Mouse (Mus musculus): ENCODE results near the gene Dscaml1.

The Dscaml1 gene

GRCm38 (mm10) chr9:45610336-45611060 is 184.1 kb downstream of the Dscaml1 start:
- no peak for ATAC-seq (ENCODE audit: insufficient number of reproducible peaks, low FRiP score, low TSS enrichment)

GRCm38 (mm10) chr9:45614616-45615015 is 188.2 kb downstream of the Dscaml1 start:
- ATAC-seq (ENCODE audit: insufficient number of reproducible peaks, low FRiP score, low TSS enrichment): no peak

DNA sequence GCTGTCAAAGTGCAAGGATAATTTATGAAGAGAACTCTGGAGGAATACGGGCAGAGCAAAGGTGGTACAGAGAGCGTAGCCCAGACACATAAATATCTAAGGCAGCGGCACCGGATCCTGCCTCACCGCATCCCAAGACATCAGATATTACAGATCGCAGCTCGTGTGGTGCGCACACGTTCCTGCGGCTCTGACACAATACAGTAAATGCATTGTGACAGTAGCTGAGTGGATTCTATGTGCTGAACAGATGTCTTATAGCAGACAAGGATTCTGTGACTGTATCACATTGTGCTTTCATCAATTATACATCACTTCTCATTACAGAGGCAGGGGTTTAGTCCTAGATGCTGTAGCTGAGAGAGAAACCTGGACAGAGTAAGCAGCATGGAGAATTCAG is 191.5 kb downstream of the Dscaml1 start:
- no peak for ATAC-seq (ENCODE audit: insufficient number of reproducible peaks, low FRiP score, low TSS enrichment)

- no peak for ATAC-seq (ENCODE audit: insufficient number of reproducible peaks, low FRiP score, low TSS enrichment)
Observed at GRCm38 (mm10) chr9:45618443-45618842, 192.0 kb downstream of the Dscaml1 start.

DNA sequence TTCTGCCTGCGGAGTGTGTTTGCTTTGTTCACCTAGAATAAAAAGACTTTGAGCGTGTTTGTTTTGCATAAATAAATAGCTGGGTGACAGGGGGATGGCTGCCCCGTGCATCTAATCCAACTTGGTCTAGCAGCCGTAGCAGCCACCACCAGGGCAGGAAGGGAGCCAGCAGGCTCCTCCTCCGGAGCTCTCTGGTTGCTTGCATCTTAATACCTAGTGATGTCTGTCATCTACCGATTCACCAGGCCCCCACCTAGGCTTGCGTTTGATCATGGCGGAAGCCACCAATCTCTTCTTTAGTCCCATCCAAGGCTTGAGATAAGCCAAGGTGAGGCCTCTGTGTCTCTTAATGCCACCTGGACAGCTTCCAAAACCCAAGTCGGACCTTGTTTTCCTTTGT is 193.6 kb downstream of the Dscaml1 start:
- ATAC-seq (ENCODE audit: insufficient number of reproducible peaks, low FRiP score, low TSS enrichment): no peak

- ATAC-seq (ENCODE audit: insufficient number of reproducible peaks, low FRiP score, low TSS enrichment): no peak
Observed at GRCm38 (mm10) chr9:45620920-45621319, 194.5 kb downstream of the Dscaml1 start.

GRCm38 (mm10) chr9:45625889-45626446 is 199.5 kb downstream of the Dscaml1 start:
- ATAC-seq (ENCODE audit: insufficient number of reproducible peaks, low FRiP score, low TSS enrichment): no peak

- ATAC-seq (ENCODE audit: insufficient number of reproducible peaks, low FRiP score, low TSS enrichment): no peak
Observed at GRCm38 (mm10) chr9:45632520-45632919, 206.1 kb downstream of the Dscaml1 start.

GRCm38 (mm10) chr9:45633036-45633435 is 206.6 kb downstream of the Dscaml1 start:
- ATAC-seq (ENCODE audit: insufficient number of reproducible peaks, low FRiP score, low TSS enrichment): no peak

GRCm38 (mm10) chr9:45634978-45635377 is 208.6 kb downstream of the Dscaml1 start:
- ATAC-seq (ENCODE audit: insufficient number of reproducible peaks, low FRiP score, low TSS enrichment): no peak

DNA sequence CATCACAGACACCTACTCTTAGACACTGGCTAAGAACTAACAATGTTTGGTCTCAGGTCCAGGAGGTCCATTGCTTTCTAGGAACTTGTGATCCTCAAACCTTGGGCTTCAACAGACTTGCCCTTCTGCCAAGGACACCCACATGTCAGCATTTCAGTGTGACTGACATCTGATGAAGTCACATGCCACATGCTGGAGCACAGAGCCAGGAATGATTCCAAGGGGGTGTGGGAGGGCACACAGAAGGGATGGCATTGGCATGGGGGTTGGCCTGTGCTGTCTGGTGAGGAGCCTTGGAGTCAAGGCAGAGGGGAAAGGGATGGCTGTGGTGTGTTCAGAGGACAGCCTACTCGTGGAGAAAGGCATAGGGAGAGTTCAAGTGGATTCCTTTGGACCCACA is 210.9 kb downstream of the Dscaml1 start:
- ATAC-seq (ENCODE audit: insufficient number of reproducible peaks, low FRiP score, low TSS enrichment): no peak

DNA sequence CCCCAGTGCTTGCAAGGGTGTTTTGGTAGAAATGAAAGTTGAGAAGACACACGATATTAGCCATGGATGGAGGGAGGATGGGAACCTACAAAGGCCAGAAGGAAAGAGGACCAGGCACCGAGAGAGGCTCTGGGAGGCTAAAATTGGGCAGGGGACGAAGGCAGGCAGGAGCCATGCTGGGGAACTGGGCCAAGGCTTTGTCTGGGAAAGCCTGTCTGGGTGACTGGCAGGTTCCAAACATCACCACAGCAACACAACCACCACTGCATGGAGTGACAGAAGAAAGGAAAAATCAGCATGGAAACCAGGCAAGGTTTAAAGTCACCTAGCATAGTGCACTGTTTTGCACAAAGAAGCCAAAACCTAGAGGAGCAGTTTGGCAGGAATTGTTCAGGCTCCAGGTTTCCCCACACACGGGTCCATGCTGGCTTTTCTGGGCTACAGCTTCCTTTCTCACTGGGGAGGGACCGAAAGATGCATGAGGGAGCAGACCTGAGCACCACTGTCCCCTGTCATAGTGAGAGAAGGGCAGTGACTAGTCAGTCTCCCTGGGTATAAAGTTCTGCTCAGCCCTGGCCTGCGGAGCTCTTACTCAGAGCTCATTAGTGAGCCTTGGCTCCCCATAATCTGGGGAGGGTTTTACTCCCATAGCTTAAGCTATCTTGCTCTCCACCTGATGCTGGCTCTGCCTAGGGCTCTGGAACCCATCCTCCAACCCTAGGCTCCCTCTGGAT is 211.9 kb downstream of the Dscaml1 start:
- no peak for ATAC-seq (ENCODE audit: insufficient number of reproducible peaks, low FRiP score, low TSS enrichment)

- ATAC-seq (ENCODE audit: insufficient number of reproducible peaks, low FRiP score, low TSS enrichment): no peak
Observed at GRCm38 (mm10) chr9:45644833-45645388, 218.5 kb downstream of the Dscaml1 start.

GRCm38 (mm10) chr9:45645526-45645925 is 219.1 kb downstream of the Dscaml1 start:
- ATAC-seq (ENCODE audit: insufficient number of reproducible peaks, low FRiP score, low TSS enrichment): no peak

GRCm38 (mm10) chr9:45651078-45651809 is 224.8 kb downstream of the Dscaml1 start:
- no peak for ATAC-seq (ENCODE audit: insufficient number of reproducible peaks, low FRiP score, low TSS enrichment)

DNA sequence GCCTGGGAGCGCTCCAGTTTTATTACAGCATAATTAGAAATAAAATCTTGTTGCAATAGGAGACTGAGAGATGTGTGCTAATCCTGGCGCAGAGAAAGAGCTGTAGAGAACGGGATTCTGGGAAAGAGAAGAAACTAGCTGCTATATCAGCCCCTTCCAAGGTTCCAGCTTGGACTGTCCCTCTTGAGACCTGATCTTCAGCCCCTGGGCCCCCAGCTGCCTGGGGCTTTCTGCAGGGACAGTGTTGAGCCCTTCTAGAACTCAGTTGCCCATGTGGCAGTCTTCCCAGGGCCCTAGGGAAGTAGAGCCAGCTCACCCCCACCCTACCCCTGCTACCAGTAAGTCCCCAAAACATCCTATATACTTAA is 225.4 kb downstream of the Dscaml1 start:
- ATAC-seq (ENCODE audit: insufficient number of reproducible peaks, low FRiP score, low TSS enrichment): no peak

- no peak for ATAC-seq (ENCODE audit: insufficient number of reproducible peaks, low FRiP score, low TSS enrichment)
Observed at GRCm38 (mm10) chr9:45657172-45658062, 231.0 kb downstream of the Dscaml1 start.

- no peak for ATAC-seq (ENCODE audit: insufficient number of reproducible peaks, low FRiP score, low TSS enrichment)
Observed at GRCm38 (mm10) chr9:45660191-45660590, 233.8 kb downstream of the Dscaml1 start.

GRCm38 (mm10) chr9:45662471-45662870 is 236.0 kb downstream of the Dscaml1 start:
- no peak for ATAC-seq (ENCODE audit: insufficient number of reproducible peaks, low FRiP score, low TSS enrichment)
